ENCODE assay signal across 8 mouse cellular contexts in genomic region chr6:46961022-46961686, GRCm38 (mm10).
DNase-seq lines count a peak whose midpoint lies in the region; ATAC-seq and TF ChIP-seq lines count a peak whose summit lies in the region.

No protein-coding gene starts in this region.

- H3K27me3 ChIP-seq in forebrain, embryonic 15.5 days: no peaks in the 10 kb centered on the region
- no peaks in the 10 kb centered on the region for H3K27me3 ChIP-seq in hindbrain, postnatal 0 days (ENCODE audit: insufficient read depth, low read length)

- TF ChIP-seq CTCF in hindbrain, postnatal 0 days (IDR thresholded peaks at IDR 0.05; ENCODE audit: low read depth): peak; percentile 92

- no peak overlapping the region for H3K9ac ChIP-seq in forebrain, embryonic 15.5 days (replicated peaks)
- no peak overlapping the region for H3K9ac ChIP-seq in hindbrain, postnatal 0 days (replicated peaks; ENCODE audit: low read length)

- no peaks in the 10 kb centered on the region for H3K9me3 ChIP-seq in forebrain, embryonic 15.5 days
- H3K9me3 ChIP-seq in hindbrain, postnatal 0 days (ENCODE audit: low read length): no peaks in the 10 kb centered on the region

- ATAC-seq in forebrain, embryonic 15.5 days (replicated peaks): peak; percentile 99
- ATAC-seq in hindbrain, postnatal 0 days: peak; percentile 95
- no peak for ATAC-seq in inflammation-experienced regulatory T-cells, adult 6 months

- H3K4me2 ChIP-seq in forebrain, embryonic 15.5 days (replicated peaks): no peak overlapping the region
- no peak overlapping the region for H3K4me2 ChIP-seq in hindbrain, postnatal 0 days (ENCODE audit: low read depth, low read length)

- H3K27ac ChIP-seq in forebrain, embryonic 15.5 days (replicated peaks): no peak overlapping the region
- no peak overlapping the region for H3K27ac ChIP-seq in hindbrain, postnatal 0 days

- 31% methylated on average over 10 of the region's 10 CpGs for WGBS in forebrain, embryonic 15.5 days
- 32% methylated on average over 10 of the region's 10 CpGs for WGBS in hindbrain, postnatal 0 days

- H3K36me3 ChIP-seq in forebrain, embryonic 15.5 days: no peaks in the 10 kb centered on the region
- no peaks in the 10 kb centered on the region for H3K36me3 ChIP-seq in hindbrain, postnatal 0 days (ENCODE audit: insufficient read depth, low read length)

- H3K4me1 ChIP-seq in forebrain, embryonic 15.5 days: no peaks in the 10 kb centered on the region
- no peaks in the 10 kb centered on the region for H3K4me1 ChIP-seq in hindbrain, postnatal 0 days (ENCODE audit: insufficient read depth, low read length)

- peak; percentile 68 for DNase-seq in adipocyte (ENCODE audit: low spot score)
- peak; percentile 52 for DNase-seq in cerebellum, adult 11-12 months
- peak; percentile 93 for DNase-seq in hindbrain, postnatal 0 days (ENCODE audit: low spot score)
- peak; percentile 68 to 75 for DNase-seq in layer of hippocampus, postnatal 36 days
- DNase-seq in lung, postnatal 25 days (ENCODE audit: low spot score): peak; percentile 13
- peak; percentile 86 for DNase-seq in right cerebral cortex, postnatal 14 days

- no peak overlapping the region for H3K4me3 ChIP-seq in forebrain, embryonic 15.5 days
- H3K4me3 ChIP-seq in hindbrain, postnatal 0 days (ENCODE audit: low read length): no peak overlapping the region

Comparison
In these comparisons a context has a peak if more than half of its experiments do, and no peak if none do; other contexts are left out.
1. DNase-seq: peak in every context shown above with its lines; median percentile 93 in hindbrain, postnatal 0 days; 86 in right cerebral cortex, postnatal 14 days; 72 in layer of hippocampus, postnatal 36 days; 68 in adipocyte; 52 in cerebellum, adult 11-12 months; 13 in lung, postnatal 25 days.